ENCODE assay signal across 11 mouse cellular contexts in the genomic region with DNA sequence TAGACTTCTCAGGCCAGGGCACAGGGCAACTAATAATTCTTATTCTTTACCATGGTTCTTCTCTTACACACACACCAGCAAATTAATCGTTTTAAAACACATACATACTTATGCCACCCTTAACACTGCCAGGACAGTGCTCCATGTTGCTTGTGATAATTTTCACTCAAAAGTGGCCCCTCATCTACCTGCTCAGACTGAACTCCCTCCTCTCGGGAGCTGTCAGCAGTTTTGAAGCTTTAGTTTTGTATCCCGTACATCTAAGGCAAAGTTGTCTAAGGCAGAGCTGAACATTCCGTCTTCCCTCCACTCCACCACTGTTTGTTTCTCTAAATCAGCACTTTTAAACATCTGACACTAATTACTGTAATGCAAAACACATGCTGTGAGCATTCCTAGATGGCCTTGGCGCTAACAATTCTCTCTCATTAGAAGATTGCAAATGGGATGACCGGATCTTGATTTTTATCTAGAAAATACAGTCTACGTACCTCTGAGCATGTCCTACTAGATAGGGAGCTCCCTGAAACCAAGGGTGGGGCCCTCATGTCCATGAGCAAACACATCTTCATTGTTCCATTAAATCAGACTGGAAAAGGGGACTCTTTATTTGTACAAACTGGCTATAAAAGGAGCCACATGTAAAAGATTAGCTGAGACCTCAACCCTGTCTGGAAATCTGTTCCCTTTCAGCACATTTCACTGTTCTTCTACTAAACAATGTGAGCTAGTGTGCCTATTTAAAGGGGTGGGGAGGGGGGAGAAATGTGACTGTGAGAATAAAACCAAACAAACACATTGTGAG.
DNase-seq lines count a peak whose midpoint lies in the region; ATAC-seq and TF ChIP-seq lines count a peak whose summit lies in the region.
"Had no signal": no experiment of that assay in that cellular context is flagged by ENCODE, and none has a peak within 500 bp of the region (broad histone marks: within the 10 kb centered on the region; RNA-seq: fewer than 3 reads in every experiment).

No protein-coding gene starts in this region.

- no peak overlapping the region for H3K4me2 ChIP-seq in hindbrain, embryonic 13.5 days
- H3K4me2 ChIP-seq in hindbrain, embryonic 14.5 days (replicated peaks), result no peak overlapping the region
- no peak overlapping the region; the same call in 1 of the 2 replicates for H3K4me2 ChIP-seq in limb, embryonic 14.5 days (replicated peaks; ENCODE audit: low read depth, low read length, severe bottlenecking)
- H3K4me2 ChIP-seq: midbrain, embryonic 12.5 days had no signal

- TF ChIP-seq CTCF in brain, embryonic 14.5 days (IDR thresholded peaks at IDR 0.05; ENCODE audit: borderline replicate concordance, extremely low read depth, insufficient read depth, insufficient read length), result no peak

- H3K4me3 ChIP-seq in hindbrain, embryonic 13.5 days, result no peak overlapping the region
- H3K4me3 ChIP-seq in hindbrain, embryonic 14.5 days (replicated peaks; ENCODE audit: low read length), result no peak overlapping the region
- no peak overlapping the region for H3K4me3 ChIP-seq in limb, embryonic 14.5 days (replicated peaks; ENCODE audit: low read length)
- H3K4me3 ChIP-seq: midbrain, embryonic 12.5 days had no signal

- H3K27ac ChIP-seq in hindbrain, embryonic 13.5 days, result peak overlapping the region; percentile 23; the same call in 1 of the 2 replicates
- H3K27ac ChIP-seq in hindbrain, embryonic 14.5 days, result no peak overlapping the region
- peak overlapping the region; percentile 68 for H3K27ac ChIP-seq in limb, embryonic 14.5 days (replicated peaks; ENCODE audit: low read depth, low read length)
- H3K27ac ChIP-seq: midbrain, embryonic 12.5 days had no signal

- no peak overlapping the region for H3K9ac ChIP-seq in hindbrain, embryonic 13.5 days
- no peak overlapping the region for H3K9ac ChIP-seq in hindbrain, embryonic 14.5 days
- H3K9ac ChIP-seq in limb, embryonic 14.5 days (ENCODE audit: low read depth, low read length, severe bottlenecking), result no peak overlapping the region
- H3K9ac ChIP-seq: midbrain, embryonic 12.5 days had no signal

- ATAC-seq in hindbrain, embryonic 13.5 days (ENCODE audit: low FRiP score), result no peak
- no peak for ATAC-seq in hindbrain, embryonic 14.5 days (ENCODE audit: low FRiP score)
- peak; percentile 79 for ATAC-seq in limb, embryonic 14.5 days (ENCODE audit: low FRiP score, low read depth)

- H3K36me3 ChIP-seq in hindbrain, embryonic 13.5 days, result no peaks in the 10 kb centered on the region
- H3K36me3 ChIP-seq in hindbrain, embryonic 14.5 days (replicated peaks; ENCODE audit: control insufficient read depth, insufficient read depth), result no peaks in the 10 kb centered on the region
- H3K36me3 ChIP-seq in limb, embryonic 14.5 days (ENCODE audit: control insufficient read depth, insufficient read depth, low read length), result no peaks in the 10 kb centered on the region
- H3K36me3 ChIP-seq: midbrain, embryonic 12.5 days had no signal

- no peak for TF ChIP-seq POLR2A in brain, embryonic 14.5 days (IDR thresholded peaks at IDR 0.05; ENCODE audit: borderline replicate concordance, extremely low read depth, insufficient read depth, insufficient read length, poor library complexity, severe bottlenecking)
- no peak for TF ChIP-seq POLR2A in limb, embryonic 14.5 days (IDR thresholded peaks at IDR 0.05; ENCODE audit: borderline replicate concordance, extremely low read depth, insufficient read depth, insufficient read length)

- H3K9me3 ChIP-seq in hindbrain, embryonic 13.5 days, result no peaks in the 10 kb centered on the region
- no peaks in the 10 kb centered on the region for H3K9me3 ChIP-seq in hindbrain, embryonic 14.5 days (ENCODE audit: control insufficient read depth, low read length)
- H3K9me3 ChIP-seq in limb, embryonic 14.5 days (ENCODE audit: control insufficient read depth, low read length), result no peaks in the 10 kb centered on the region
- H3K9me3 ChIP-seq: midbrain, embryonic 12.5 days had no signal

- 69% methylated on average over 7 of the region's 7 CpGs for WGBS in hindbrain, embryonic 13.5 days
- 69% methylated on average over 7 of the region's 7 CpGs for WGBS in hindbrain, embryonic 14.5 days
- WGBS in limb, embryonic 14.5 days, result 21% methylated on average over 7 of the region's 7 CpGs

- no peak for DNase-seq in hindbrain, embryonic 14.5 days (ENCODE audit: low spot score)
- peak; percentile 58 for DNase-seq in brain, embryonic 14.5 days (ENCODE audit: low read depth)
- peak; percentile 23 for DNase-seq in fibroblast of lung, adult 2 months (ENCODE audit: low read depth)
- peak; percentile 67 for DNase-seq in limb, embryonic 14.5 days (ENCODE audit: low spot score)
- no peak for DNase-seq in layer of hippocampus, adult 9-11 months
- DNase-seq in spleen, postnatal 36 days (ENCODE audit: low spot score in 2 of 2), result no peak
- DNase-seq in ovary, adult 18-20 months (ENCODE audit: low spot score), result no peak
- DNase-seq: heart, adult 18-20 months; left cerebral cortex, postnatal 4 days had no signal

- peaks cover 13% of the 10 kb centered on the region; the same call in 1 of the 2 replicates for H3K4me1 ChIP-seq in hindbrain, embryonic 13.5 days (replicated peaks)
- 0 out of 2 replicates have a peak, but pooled peaks cover 11% of the 10 kb centered on the region for H3K4me1 ChIP-seq in hindbrain, embryonic 14.5 days (replicated peaks; ENCODE audit: control insufficient read depth, insufficient read depth, low read length)
- peaks cover 12% of the 10 kb centered on the region for H3K4me1 ChIP-seq in limb, embryonic 14.5 days (ENCODE audit: control insufficient read depth, insufficient read depth, low read length)

- H3K27me3 ChIP-seq in hindbrain, embryonic 13.5 days, result no peaks in the 10 kb centered on the region
- H3K27me3 ChIP-seq in hindbrain, embryonic 14.5 days (ENCODE audit: control insufficient read depth, insufficient read depth, low read length), result no peaks in the 10 kb centered on the region
- no peaks in the 10 kb centered on the region for H3K27me3 ChIP-seq in limb, embryonic 14.5 days (ENCODE audit: control insufficient read depth, insufficient read depth, low read length)
- H3K27me3 ChIP-seq: midbrain, embryonic 12.5 days had no signal

Comparison
In these comparisons a context has a peak if more than half of its experiments do, and no peak if none do; other contexts are left out.
1. DNase-seq: peak in brain, embryonic 14.5 days (single experiment), fibroblast of lung, adult 2 months (single experiment) and limb, embryonic 14.5 days (single experiment); none in hindbrain, embryonic 14.5 days (single experiment), layer of hippocampus, adult 9-11 months (single experiment), spleen, postnatal 36 days (0 of 2) and ovary, adult 18-20 months (single experiment).